Mouse (Mus musculus): ENCODE data around the gene Myh6. TPM values are rescaled to one million over a fixed set of nuclear protein-coding genes. Genes with fewer than 3 reads are reported as not detected.

Myh6 gene
- total and polyA plus RNA-seq, 2 experiments from 2014 or later = 3,976 to 9,737 TPM

DNA sequence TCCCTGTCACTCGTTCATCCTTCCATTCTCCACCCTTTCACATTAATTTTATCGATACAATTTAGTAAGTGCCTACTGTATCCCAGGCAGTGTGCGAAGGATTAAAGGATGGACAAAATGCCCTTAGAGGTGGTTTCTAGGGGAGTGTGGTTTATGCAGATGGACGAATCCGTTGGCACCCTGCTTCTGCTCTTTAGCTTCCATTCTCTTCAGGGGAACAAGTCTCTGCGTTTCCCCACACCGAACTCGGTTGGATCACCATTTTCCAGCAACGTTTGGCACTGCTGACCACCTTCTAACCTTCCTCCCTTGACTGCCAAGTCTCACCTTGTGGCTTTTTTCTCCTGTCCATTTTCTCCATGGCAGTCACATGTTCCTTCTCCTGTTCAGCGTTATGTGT is 53.4 kb downstream of the Myh6 start:
- H3K36me3 ChIP-seq (replicated peaks; ENCODE audit: control insufficient read depth, insufficient read depth, low read length) = 0 out of 2 replicates have a peak, but pooled peaks cover 12% of the 10 kb centered on the region
- DNase-seq (ENCODE audit: low spot score) (no peak), ATAC-seq (ENCODE audit: insufficient read depth, low read depth) (0 out of 2 replicates have a peak, but pooled peaks have one; percentile 0)
- no peak overlapping the region for H3K27ac ChIP-seq (ENCODE audit: low read depth)
- 20% methylated on average over 10 of the region's 10 CpGs for WGBS
- no peaks in the 10 kb centered on the region for H3K9me3 ChIP-seq (replicated peaks; ENCODE audit: control insufficient read depth, low read length)
- peak overlapping the region; percentile 99 for H3K4me2 ChIP-seq (ENCODE audit: low read depth, low read length)
- H3K9ac ChIP-seq (replicated peaks; ENCODE audit: low read depth, low read length) = peak overlapping the region; percentile 76; the same call in 1 of the 2 replicates
- H3K27me3 ChIP-seq (ENCODE audit: control insufficient read depth, insufficient read depth, low read length) = no peaks in the 10 kb centered on the region
- peak overlapping the region; percentile 84 for H3K4me3 ChIP-seq (ENCODE audit: low read depth, low read length)
- H3K4me1 ChIP-seq (ENCODE audit: control insufficient read depth, insufficient read depth) = peaks cover 6% of the 10 kb centered on the region
- TF ChIP-seq CTCF (IDR thresholded peaks at IDR 0.05; ENCODE audit: low read depth) = no peak

- Histone ChIP-seq H3K4me2 (ENCODE audit: low read depth, low read length) (peak within 1 kb of the TSS; percentile 99), H3K9me3 (replicated peaks; ENCODE audit: control insufficient read depth, low read length) (no peaks in the 10 kb centered on the region), H3K4me3 (ENCODE audit: low read depth, low read length) (peak within 1 kb of the TSS; percentile 84), H3K36me3 (replicated peaks; ENCODE audit: control insufficient read depth, insufficient read depth, low read length) (0 out of 2 replicates have a peak, but pooled peaks cover 12% of the 10 kb centered on the region), H3K27me3 (ENCODE audit: control insufficient read depth, insufficient read depth, low read length) (no peaks in the 10 kb centered on the region), H3K9ac (replicated peaks; ENCODE audit: low read depth, low read length) (peak within 1 kb of the TSS; percentile 76), H3K27ac (ENCODE audit: low read depth) (no peak within 1 kb of the TSS; the same call in 1 of the 2 replicates), H3K4me1 (ENCODE audit: control insufficient read depth, insufficient read depth) (peaks cover 6% of the 10 kb centered on the region)
- ATAC-seq (ENCODE audit: insufficient read depth, low read depth) = peak; percentile 88
- no peak for TF ChIP-seq CTCF (IDR thresholded peaks at IDR 0.05; ENCODE audit: low read depth)
- no peak for TF ChIP-seq EP300 (IDR thresholded peaks at IDR 0.05; ENCODE audit: low read depth)
- DNase-seq (ENCODE audit: low spot score) = peak; percentile 71
- 1% methylated on average over 27 of the region's 28 CpGs for WGBS
Observed at GRCm38 (mm10) chr14:54912886-54913285, 53.8 kb downstream of the Myh6 start, which contains the start of gene Slc22a17. TSS of gene Slc22a17 (minus strand) at chr14:54913132.

GRCm38 (mm10) chr14:54912109-54912850 is 54.4 kb downstream of the Myh6 start:
- DNase-seq (ENCODE audit: low spot score) = no peak

DNA sequence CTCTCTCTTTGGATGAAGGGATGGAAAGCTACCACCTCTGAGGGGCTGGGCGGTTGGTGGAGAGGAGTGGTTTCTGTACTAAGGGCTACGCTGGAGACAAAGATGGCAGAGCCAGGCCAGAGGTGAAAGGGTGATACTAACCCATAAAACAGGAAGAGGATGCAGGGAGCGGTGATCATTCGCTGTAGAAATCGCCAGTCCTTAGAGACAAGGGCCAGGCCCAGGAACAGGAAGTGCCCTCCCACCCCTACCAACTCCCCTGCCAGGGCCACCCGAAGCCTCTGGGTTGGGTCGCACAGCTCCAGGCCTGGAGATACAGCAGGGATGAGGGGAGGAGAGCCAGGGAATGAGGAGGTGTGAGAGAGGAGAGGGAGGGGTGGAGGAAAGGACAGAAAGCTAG is 58.0 kb downstream of the Myh6 start:
- ATAC-seq (ENCODE audit: insufficient read depth, low read depth) = no peak
- Histone ChIP-seq H3K9ac (replicated peaks; ENCODE audit: low read depth, low read length) (no peak overlapping the region), H3K4me3 (ENCODE audit: low read depth, low read length) (no peak overlapping the region), H3K27me3 (ENCODE audit: control insufficient read depth, insufficient read depth, low read length) (no peaks in the 10 kb centered on the region), H3K4me1 (ENCODE audit: control insufficient read depth, insufficient read depth) (peaks cover 6% of the 10 kb centered on the region), H3K9me3 (replicated peaks; ENCODE audit: control insufficient read depth, low read length) (no peaks in the 10 kb centered on the region), H3K4me2 (ENCODE audit: low read depth, low read length) (no peak overlapping the region), H3K27ac (ENCODE audit: low read depth) (no peak overlapping the region), H3K36me3 (replicated peaks; ENCODE audit: control insufficient read depth, insufficient read depth, low read length) (peaks cover 9% of the 10 kb centered on the region; the same call in 1 of the 2 replicates)
- 77% methylated on average over 7 of the region's 7 CpGs for WGBS
- TF ChIP-seq EP300 (IDR thresholded peaks at IDR 0.05; ENCODE audit: low read depth) (no peak), CTCF (IDR thresholded peaks at IDR 0.05; ENCODE audit: low read depth) (no peak)
- DNase-seq (ENCODE audit: low spot score) = no peak

More at GRCm38 (mm10) chr14:54912109-54912850, 54.4 kb downstream of the Myh6 start:
- WGBS = 4% methylated on average over 55 of the region's 69 CpGs
- H3K27me3 ChIP-seq (ENCODE audit: control insufficient read depth, insufficient read depth, low read length) = no peaks in the 10 kb centered on the region
- H3K27ac ChIP-seq (ENCODE audit: low read depth) = no peak overlapping the region; the same call in 1 of the 2 replicates
- peak overlapping the region; percentile 84 for H3K4me3 ChIP-seq (ENCODE audit: low read depth, low read length)
- peaks cover 14% of the 10 kb centered on the region; the same call in 1 of the 2 replicates for H3K36me3 ChIP-seq (replicated peaks; ENCODE audit: control insufficient read depth, insufficient read depth, low read length)
- peak; percentile 56 for ATAC-seq (ENCODE audit: insufficient read depth, low read depth)
- TF ChIP-seq CTCF (IDR thresholded peaks at IDR 0.05; ENCODE audit: low read depth) (no peak), EP300 (IDR thresholded peaks at IDR 0.05; ENCODE audit: low read depth) (no peak)
- H3K4me1 ChIP-seq (ENCODE audit: control insufficient read depth, insufficient read depth) = peaks cover 6% of the 10 kb centered on the region
- H3K4me2 ChIP-seq (ENCODE audit: low read depth, low read length) = peak overlapping the region; percentile 99
- H3K9me3 ChIP-seq (replicated peaks; ENCODE audit: control insufficient read depth, low read length) = no peaks in the 10 kb centered on the region
- H3K9ac ChIP-seq (replicated peaks; ENCODE audit: low read depth, low read length) = peak overlapping the region; percentile 76

DNA sequence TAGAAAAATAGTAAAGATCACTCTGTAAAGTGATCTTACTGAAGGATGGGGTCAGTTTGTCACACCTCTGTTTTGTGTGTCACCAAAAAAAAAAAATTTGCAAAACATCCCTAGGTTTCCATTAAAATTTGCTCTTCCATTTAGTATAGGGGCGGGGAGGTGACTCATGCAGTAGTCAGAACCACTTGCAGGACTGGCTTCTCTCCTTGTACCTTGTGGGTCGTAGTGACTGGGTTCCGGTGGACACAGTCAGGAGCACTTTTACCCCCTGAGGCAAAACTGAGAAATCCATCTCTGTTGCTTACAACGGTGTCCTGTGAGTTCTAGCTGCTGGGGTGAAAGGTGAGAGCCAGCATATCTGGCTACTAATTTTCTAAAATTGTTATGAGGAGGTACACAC is 63.1 kb downstream of the Myh6 start:
- ATAC-seq (ENCODE audit: insufficient read depth, low read depth) = no peak
- TF ChIP-seq EP300 (IDR thresholded peaks at IDR 0.05; ENCODE audit: low read depth) = no peak
- no peak for TF ChIP-seq CTCF (IDR thresholded peaks at IDR 0.05; ENCODE audit: low read depth)

More for the DNA sequence above, 63.1 kb downstream of the Myh6 start:
- Histone ChIP-seq H3K4me1 (ENCODE audit: control insufficient read depth, insufficient read depth) (no peaks in the 10 kb centered on the region), H3K36me3 (replicated peaks; ENCODE audit: control insufficient read depth, insufficient read depth, low read length) (peaks cover 15% of the 10 kb centered on the region), H3K4me3 (ENCODE audit: low read depth, low read length) (no peak overlapping the region), H3K27me3 (ENCODE audit: control insufficient read depth, insufficient read depth, low read length) (no peaks in the 10 kb centered on the region), H3K27ac (ENCODE audit: low read depth) (no peak overlapping the region), H3K9ac (replicated peaks; ENCODE audit: low read depth, low read length) (no peak overlapping the region), H3K4me2 (ENCODE audit: low read depth, low read length) (no peak overlapping the region), H3K9me3 (replicated peaks; ENCODE audit: control insufficient read depth, low read length) (no peaks in the 10 kb centered on the region)
- 93% methylated on average over 4 of the region's 4 CpGs for WGBS
- DNase-seq (ENCODE audit: low spot score) = no peak

Data from heart, postnatal 0 days (tissue).